Mouse (Mus musculus): Measurements from ENCODE around the gene Ripply1. TPM values are rescaled to one million over a fixed set of nuclear protein-coding genes. Genes with fewer than 3 reads are reported as not detected.
A peak's percentile ranks its signal among the peaks of the same experiment; 100 is the strongest.

The Ripply1 gene
- polyA plus RNA-seq, 1 experiment from 2014 or later = not detected

- Histone ChIP-seq H3K9me3 (replicated peaks) (no peaks in the 10 kb centered on the region), H3K36me3 (no peaks in the 10 kb centered on the region), H3K4me2 (no peak overlapping the region), H3K27me3 (replicated peaks) (peaks cover 17% of the 10 kb centered on the region; the same call in 1 of the 2 replicates), H3K27ac (no peak overlapping the region), H3K9ac (no peak overlapping the region), H3K4me1 (no peaks in the 10 kb centered on the region), H3K4me3 (no peak overlapping the region)
- WGBS (ENCODE audit: insufficient replicate concordance) = 75% methylated on average over 4 of the region's 4 CpGs
- no peak for ATAC-seq
Observed at GRCm38 (mm10) chrX:139805918-139806317, 23.8 kb upstream of the Ripply1 start.

- no peak overlapping the region for H3K9ac ChIP-seq
- WGBS (ENCODE audit: insufficient replicate concordance) = 57% methylated on average over 2 of the region's 2 CpGs
- no peak overlapping the region for H3K4me3 ChIP-seq
- no peaks in the 10 kb centered on the region for H3K36me3 ChIP-seq
- no peaks in the 10 kb centered on the region for H3K9me3 ChIP-seq (replicated peaks)
- ATAC-seq = no peak
- H3K27ac ChIP-seq = no peak overlapping the region
- H3K4me1 ChIP-seq = no peaks in the 10 kb centered on the region
- H3K4me2 ChIP-seq = no peak overlapping the region
- H3K27me3 ChIP-seq (replicated peaks) = 0 out of 2 replicates have a peak, but pooled peaks cover 4% of the 10 kb centered on the region
Observed at GRCm38 (mm10) chrX:139803028-139803427, 20.9 kb upstream of the Ripply1 start.

DNA sequence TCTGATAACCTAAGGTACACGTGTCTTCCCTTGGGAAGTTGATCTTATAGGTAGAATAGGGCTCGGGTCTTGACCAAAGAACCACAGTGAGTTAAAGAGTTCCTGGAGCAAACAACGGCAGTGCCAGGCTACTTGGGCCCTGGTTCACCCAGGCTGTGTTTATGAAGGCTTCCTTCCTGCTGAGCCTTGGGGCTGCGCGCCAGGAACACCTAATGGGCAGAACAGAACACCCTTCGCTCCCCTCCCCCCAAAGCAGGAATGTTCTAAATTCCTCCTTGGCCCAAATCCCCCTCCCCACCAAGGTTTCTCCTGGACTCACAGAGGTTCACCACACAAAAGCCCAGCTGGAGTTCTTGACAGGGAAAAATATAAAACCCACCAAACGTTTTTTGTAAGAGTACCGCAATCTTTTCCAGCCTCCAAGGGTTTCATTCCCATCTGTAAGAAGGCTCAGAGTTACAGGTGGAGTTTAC is 18.3 kb upstream of the Ripply1 start, which contains the start of gene Cldn2:
Gene Cldn2 (plus strand): TSS at position 423 of the 473 bp plus-strand sequence.
- no peak within 1 kb of the TSS for H3K4me3 ChIP-seq
- no peak for ATAC-seq
- H3K9me3 ChIP-seq (replicated peaks) = no peaks in the 10 kb centered on the region
- no peak within 1 kb of the TSS for H3K9ac ChIP-seq
- no peaks in the 10 kb centered on the region for H3K4me1 ChIP-seq
- no peak within 1 kb of the TSS for H3K4me2 ChIP-seq
- no peaks in the 10 kb centered on the region for H3K36me3 ChIP-seq
- 65% methylated on average over 8 of the region's 8 CpGs for WGBS (ENCODE audit: insufficient replicate concordance)
- no peak within 1 kb of the TSS for H3K27ac ChIP-seq
- H3K27me3 ChIP-seq (replicated peaks) = 0 out of 2 replicates have a peak, but pooled peaks cover 9% of the 10 kb centered on the region

DNA sequence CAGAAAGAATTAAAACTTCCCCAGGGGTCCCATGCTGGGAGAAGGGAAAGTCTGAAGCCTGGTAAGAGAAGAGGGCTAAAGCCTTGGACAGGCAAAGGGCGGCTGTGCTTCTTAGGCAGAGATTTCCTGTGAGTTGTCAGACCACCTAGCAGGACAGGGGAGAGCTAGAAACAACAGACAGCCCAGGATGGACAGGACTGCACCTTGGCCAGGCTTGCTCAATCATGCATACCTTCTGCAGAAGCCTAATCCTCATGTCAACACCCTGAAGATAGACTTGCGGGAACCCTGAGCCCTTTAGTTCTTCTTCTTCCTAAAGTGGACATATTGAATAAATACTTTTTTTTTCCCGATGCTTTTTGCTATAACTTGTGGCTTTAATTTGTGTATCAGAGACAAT is 17.8 kb upstream of the Ripply1 start:
- Histone ChIP-seq H3K27ac (no peak overlapping the region), H3K4me1 (no peaks in the 10 kb centered on the region), H3K36me3 (no peaks in the 10 kb centered on the region), H3K27me3 (replicated peaks) (0 out of 2 replicates have a peak, but pooled peaks cover 9% of the 10 kb centered on the region), H3K9ac (no peak overlapping the region), H3K4me3 (no peak overlapping the region), H3K4me2 (no peak overlapping the region), H3K9me3 (replicated peaks) (no peaks in the 10 kb centered on the region)
- ATAC-seq = no peak
- WGBS (ENCODE audit: insufficient replicate concordance) = 80% methylated on average over 3 of the region's 3 CpGs

DNA sequence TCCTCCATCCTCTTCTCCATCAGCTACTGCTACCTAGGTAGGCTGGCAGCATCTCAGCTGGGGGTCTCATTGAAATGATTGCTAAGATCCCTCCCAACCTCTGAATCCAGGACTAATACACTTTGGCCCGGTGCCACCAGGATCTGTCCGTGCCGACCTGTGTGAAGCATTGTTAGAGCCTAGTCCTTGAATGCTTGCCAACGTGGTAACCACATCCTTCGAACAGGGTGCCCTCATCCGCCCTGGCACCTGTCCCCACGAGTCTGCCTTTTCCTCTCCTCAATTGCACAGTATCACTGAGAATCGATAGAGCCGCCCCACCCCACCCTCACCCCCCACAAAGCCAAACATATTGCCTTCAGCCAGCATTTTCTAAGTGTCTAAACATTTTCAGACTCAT is 15.7 kb upstream of the Ripply1 start:
- no peak overlapping the region for H3K4me2 ChIP-seq
- no peaks in the 10 kb centered on the region for H3K4me1 ChIP-seq
- no peaks in the 10 kb centered on the region for H3K9me3 ChIP-seq (replicated peaks)
- H3K4me3 ChIP-seq = no peak overlapping the region
- WGBS (ENCODE audit: insufficient replicate concordance) = 81% methylated on average over 9 of the region's 9 CpGs
- H3K27ac ChIP-seq = no peak overlapping the region
- H3K27me3 ChIP-seq (replicated peaks) = 0 out of 2 replicates have a peak, but pooled peaks cover 9% of the 10 kb centered on the region
- ATAC-seq = no peak
- no peaks in the 10 kb centered on the region for H3K36me3 ChIP-seq
- H3K9ac ChIP-seq = no peak overlapping the region

DNA sequence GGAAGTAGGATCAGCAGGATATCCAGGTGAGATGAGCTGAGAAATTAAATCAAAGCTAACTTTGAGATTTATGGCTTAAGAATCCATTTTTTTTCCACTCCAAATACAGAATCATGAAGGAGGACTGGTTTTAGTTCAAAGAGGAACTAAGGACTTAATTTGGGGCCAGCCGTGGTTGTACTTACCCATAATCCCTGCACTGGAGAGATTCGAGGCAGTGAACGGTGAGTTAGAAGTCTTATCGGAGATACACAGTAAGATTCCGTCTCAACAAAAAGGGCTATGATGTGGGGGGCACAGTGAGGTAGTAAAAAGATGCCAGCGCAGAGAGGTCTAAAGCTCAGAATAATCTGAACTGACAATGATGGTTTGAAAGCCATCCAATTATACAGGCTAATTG is 13.9 kb upstream of the Ripply1 start:
- Histone ChIP-seq H3K9me3 (replicated peaks) (no peaks in the 10 kb centered on the region), H3K27ac (no peak overlapping the region), H3K4me2 (no peak overlapping the region), H3K9ac (no peak overlapping the region), H3K27me3 (replicated peaks) (peaks cover 7% of the 10 kb centered on the region; the same call in 1 of the 2 replicates), H3K36me3 (no peaks in the 10 kb centered on the region), H3K4me1 (no peaks in the 10 kb centered on the region), H3K4me3 (no peak overlapping the region)
- ATAC-seq = no peak
- 59% methylated on average over 6 of the region's 6 CpGs for WGBS (ENCODE audit: insufficient replicate concordance)

GRCm38 (mm10) chrX:139794072-139794845 is 12.1 kb upstream of the Ripply1 start:
- H3K9me3 ChIP-seq (replicated peaks) = no peaks in the 10 kb centered on the region
- H3K4me2 ChIP-seq = no peak overlapping the region
- peaks cover 5% of the 10 kb centered on the region for H3K27me3 ChIP-seq (replicated peaks)
- no peak for ATAC-seq
- H3K9ac ChIP-seq = no peak overlapping the region
- H3K4me1 ChIP-seq = no peaks in the 10 kb centered on the region
- no peaks in the 10 kb centered on the region for H3K36me3 ChIP-seq
- H3K4me3 ChIP-seq = no peak overlapping the region
- 68% methylated on average over 7 of the region's 7 CpGs for WGBS (ENCODE audit: insufficient replicate concordance)
- H3K27ac ChIP-seq = no peak overlapping the region

- Histone ChIP-seq H3K9ac (no peak overlapping the region), H3K9me3 (replicated peaks) (no peaks in the 10 kb centered on the region), H3K4me3 (no peak overlapping the region), H3K27me3 (replicated peaks) (peaks cover 7% of the 10 kb centered on the region; the same call in 1 of the 2 replicates), H3K4me2 (no peak overlapping the region), H3K27ac (no peak overlapping the region), H3K4me1 (peaks cover 12% of the 10 kb centered on the region), H3K36me3 (no peaks in the 10 kb centered on the region)
- ATAC-seq = no peak
- WGBS (ENCODE audit: insufficient replicate concordance) = 25% methylated on average over 1 of the region's 1 CpGs
Observed at GRCm38 (mm10) chrX:139785764-139786163, 3.6 kb upstream of the Ripply1 start.

DNA sequence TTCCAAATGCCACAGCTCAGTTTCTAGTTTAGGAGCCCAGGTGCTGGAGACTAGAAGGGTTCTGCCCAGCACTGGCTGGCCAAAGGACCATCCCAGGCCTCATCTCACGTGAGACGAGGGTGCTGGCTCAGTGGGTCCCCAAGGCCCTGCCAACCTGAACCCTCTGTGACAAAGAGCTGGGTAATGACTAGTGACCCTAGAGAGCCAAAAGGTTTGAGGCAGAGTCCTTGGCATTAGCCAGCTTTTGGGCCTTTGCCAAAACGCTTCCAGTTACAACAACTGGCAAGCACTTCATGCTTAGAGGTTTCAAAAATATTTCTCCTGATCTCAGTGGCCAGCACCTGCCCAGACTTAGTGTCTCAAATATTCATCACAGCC is 881 bp upstream of the Ripply1 start:
- H3K9me3 ChIP-seq (replicated peaks) = no peaks in the 10 kb centered on the region
- peaks cover 7% of the 10 kb centered on the region; the same call in 1 of the 2 replicates for H3K27me3 ChIP-seq (replicated peaks)
- no peak overlapping the region for H3K9ac ChIP-seq
- H3K4me1 ChIP-seq = peaks cover 22% of the 10 kb centered on the region
- ATAC-seq = no peak
- H3K27ac ChIP-seq = no peak overlapping the region
- 70% methylated on average over 3 of the region's 3 CpGs for WGBS (ENCODE audit: insufficient replicate concordance)
- no peaks in the 10 kb centered on the region for H3K36me3 ChIP-seq
- H3K4me3 ChIP-seq = no peak overlapping the region
- H3K4me2 ChIP-seq = no peak overlapping the region

- no peak overlapping the region for H3K4me2 ChIP-seq
- WGBS (ENCODE audit: insufficient replicate concordance) = 68% methylated on average over 4 of the region's 4 CpGs
- no peak overlapping the region for H3K9ac ChIP-seq
- no peak overlapping the region for H3K4me3 ChIP-seq
- H3K9me3 ChIP-seq (replicated peaks) = no peaks in the 10 kb centered on the region
- H3K4me1 ChIP-seq = peaks cover 22% of the 10 kb centered on the region
- 0 out of 2 replicates have a peak overlapping the region, but pooled peaks have one; percentile 4 for H3K27ac ChIP-seq
- ATAC-seq = no peak
- peaks cover 7% of the 10 kb centered on the region; the same call in 1 of the 2 replicates for H3K27me3 ChIP-seq (replicated peaks)
- H3K36me3 ChIP-seq = no peaks in the 10 kb centered on the region
Observed at GRCm38 (mm10) chrX:139781563-139781962, 590 bp downstream of the Ripply1 start.

DNA sequence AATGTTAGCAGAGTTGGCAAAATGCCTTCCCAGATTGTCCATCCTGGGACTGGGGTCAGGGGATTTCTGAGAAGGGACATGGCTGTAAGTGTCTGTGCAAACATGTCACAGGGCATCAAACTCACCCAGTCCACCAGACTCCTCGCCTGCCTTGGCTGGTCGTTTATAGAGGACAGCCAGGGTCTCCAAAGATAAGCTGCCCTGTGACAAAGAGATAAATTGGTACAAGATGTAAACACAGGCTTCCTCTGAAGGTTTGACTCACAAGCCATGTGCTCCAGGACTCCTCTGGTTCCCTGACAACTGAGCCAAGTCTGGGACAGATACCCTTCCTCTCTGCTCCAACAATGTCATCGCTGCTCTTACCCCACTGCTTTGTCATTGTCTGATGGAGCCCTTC is 1.2 kb downstream of the Ripply1 start:
- 19% methylated on average over 3 of the region's 3 CpGs for WGBS (ENCODE audit: insufficient replicate concordance)
- peaks cover 22% of the 10 kb centered on the region for H3K4me1 ChIP-seq
- no peaks in the 10 kb centered on the region for H3K36me3 ChIP-seq
- H3K4me3 ChIP-seq = no peak overlapping the region
- H3K27ac ChIP-seq = peak overlapping the region; percentile 14; the same call in 1 of the 2 replicates
- ATAC-seq = peak; percentile 86
- H3K9me3 ChIP-seq (replicated peaks) = no peaks in the 10 kb centered on the region
- H3K27me3 ChIP-seq (replicated peaks) = peaks cover 7% of the 10 kb centered on the region; the same call in 1 of the 2 replicates
- no peak overlapping the region for H3K9ac ChIP-seq
- H3K4me2 ChIP-seq = no peak overlapping the region

GRCm38 (mm10) chrX:139779401-139779800 is 2.8 kb downstream of the Ripply1 start:
- no peak overlapping the region for H3K9ac ChIP-seq
- H3K27ac ChIP-seq = no peak overlapping the region
- H3K27me3 ChIP-seq (replicated peaks) = peaks cover 7% of the 10 kb centered on the region; the same call in 1 of the 2 replicates
- H3K4me1 ChIP-seq = peaks cover 29% of the 10 kb centered on the region
- no peak overlapping the region for H3K4me3 ChIP-seq
- no peak for ATAC-seq
- H3K4me2 ChIP-seq = no peak overlapping the region
- WGBS (ENCODE audit: insufficient replicate concordance) = 60% methylated on average over 5 of the region's 5 CpGs
- H3K36me3 ChIP-seq = no peaks in the 10 kb centered on the region
- H3K9me3 ChIP-seq (replicated peaks) = no peaks in the 10 kb centered on the region

Measured in liver, embryonic 12.5 days (tissue).